23 mouse cellular contexts compared by ENCODE assay signal in genomic region chr11:74982241-74982640, GRCm38 (mm10). TPM values are rescaled to one million over a fixed set of nuclear protein-coding genes. Genes with fewer than 3 reads are reported as not detected.
DNase-seq lines count a peak whose midpoint lies in the region; ATAC-seq and TF ChIP-seq lines count a peak whose summit lies in the region.
"Had no signal": no experiment of that assay in that cellular context is flagged by ENCODE, and none has a peak within 500 bp of the region (broad histone marks: within the 10 kb centered on the region; RNA-seq: fewer than 3 reads in every experiment).

No protein-coding gene starts in this region.

- H3K36me3 ChIP-seq in heart, embryonic 16.5 days (ENCODE audit: control insufficient read depth, insufficient read depth): peaks cover 5% of the 10 kb centered on the region
- peaks cover 19% of the 10 kb centered on the region for H3K36me3 ChIP-seq in heart, embryonic 12.5 days
- H3K36me3 ChIP-seq in lung, embryonic 14.5 days (ENCODE audit: insufficient read depth): peaks cover 9% of the 10 kb centered on the region; the same call in 1 of the 2 replicates
- H3K36me3 ChIP-seq in stomach, embryonic 16.5 days (ENCODE audit: control insufficient read depth, insufficient read depth, low read length): peaks cover 6% of the 10 kb centered on the region; the same call in 1 of the 2 replicates

- H3K27me3 ChIP-seq in heart, embryonic 16.5 days (ENCODE audit: control insufficient read depth, insufficient read depth, low read length): no peaks in the 10 kb centered on the region
- no peaks in the 10 kb centered on the region for H3K27me3 ChIP-seq in heart, embryonic 12.5 days (replicated peaks)
- H3K27me3 ChIP-seq in lung, embryonic 14.5 days (ENCODE audit: insufficient read depth, low read length): no peaks in the 10 kb centered on the region
- H3K27me3 ChIP-seq in stomach, embryonic 16.5 days (ENCODE audit: control insufficient read depth, insufficient read depth, low read length): no peaks in the 10 kb centered on the region
- H3K27me3 ChIP-seq: forebrain, embryonic 13.5 days; limb, embryonic 15.5 days; liver, embryonic 15.5 days; midbrain, embryonic 15.5 days had no signal

- H3K4me3 ChIP-seq in heart, embryonic 16.5 days (ENCODE audit: low read length): no peak overlapping the region
- H3K4me3 ChIP-seq in heart, embryonic 12.5 days: no peak overlapping the region
- no peak overlapping the region for H3K4me3 ChIP-seq in lung, embryonic 14.5 days (ENCODE audit: low read depth, low read length)
- H3K4me3 ChIP-seq in brown adipose tissue, adult 24 weeks (ENCODE audit: insufficient read depth, low read depth, low read length): no peak overlapping the region
- H3K4me3 ChIP-seq in stomach, embryonic 16.5 days (replicated peaks; ENCODE audit: low read length): no peak overlapping the region
- H3K4me3 ChIP-seq: forebrain, embryonic 13.5 days; limb, embryonic 10.5 days; limb, embryonic 15.5 days; liver, embryonic 15.5 days; midbrain, embryonic 10.5 days; midbrain, embryonic 15.5 days had no signal

- no peak overlapping the region for H3K9ac ChIP-seq in heart, embryonic 16.5 days (ENCODE audit: low read length)
- no peak overlapping the region for H3K9ac ChIP-seq in heart, embryonic 12.5 days
- H3K9ac ChIP-seq in lung, embryonic 14.5 days: no peak overlapping the region
- no peak overlapping the region for H3K9ac ChIP-seq in stomach, embryonic 16.5 days (ENCODE audit: low read length)
- H3K9ac ChIP-seq: forebrain, embryonic 13.5 days; limb, embryonic 15.5 days; liver, embryonic 15.5 days; midbrain, embryonic 15.5 days had no signal

- TF ChIP-seq CTCF in lung, embryonic 14.5 days (IDR thresholded peaks at IDR 0.05; ENCODE audit: low read depth): no peak

- peak overlapping the region; percentile 37; the same call in 1 of the 2 replicates for H3K27ac ChIP-seq in heart, embryonic 16.5 days (ENCODE audit: low read length)
- no peak overlapping the region for H3K27ac ChIP-seq in heart, embryonic 12.5 days (ENCODE audit: poor library complexity, severe bottlenecking)
- 0 out of 2 replicates have a peak overlapping the region, but pooled peaks have one; percentile 25 for H3K27ac ChIP-seq in lung, embryonic 14.5 days (ENCODE audit: low read depth)
- H3K27ac ChIP-seq in brown adipose tissue, adult 24 weeks (replicated peaks; ENCODE audit: low read depth, low read length): peak overlapping the region; percentile 20
- peak overlapping the region; percentile 64 for H3K27ac ChIP-seq in stomach, embryonic 16.5 days (ENCODE audit: low read length)
- H3K27ac ChIP-seq: forebrain, embryonic 13.5 days; limb, embryonic 10.5 days; limb, embryonic 15.5 days; liver, embryonic 15.5 days; midbrain, embryonic 10.5 days; midbrain, embryonic 15.5 days had no signal

- no peak overlapping the region for H3K4me2 ChIP-seq in heart, embryonic 16.5 days (ENCODE audit: low read depth, low read length)
- H3K4me2 ChIP-seq in heart, embryonic 12.5 days: no peak overlapping the region
- H3K4me2 ChIP-seq in lung, embryonic 14.5 days: no peak overlapping the region
- H3K4me2 ChIP-seq in stomach, embryonic 16.5 days (ENCODE audit: low read depth, low read length): no peak overlapping the region
- H3K4me2 ChIP-seq: forebrain, embryonic 13.5 days; limb, embryonic 15.5 days; liver, embryonic 15.5 days; midbrain, embryonic 15.5 days had no signal

- no peak for DNase-seq in lung, embryonic 14.5 days
- no peak for DNase-seq in lung, adult 18-20 months
- DNase-seq: adrenal gland, adult 8-10 months; B cell, adult 2 months; cerebellum, adult 8-10 months; cerebellum, postnatal 25 days; heart, adult 18-20 months; heart, postnatal 10 days; kidney, adult 11 months; kidney, postnatal 14 days; layer of hippocampus, adult 9-11 months; right cerebral cortex, adult 18-20 months; spleen, adult 18-20 months had no signal

- H3K9me3 ChIP-seq in heart, embryonic 16.5 days (replicated peaks; ENCODE audit: control insufficient read depth, low read length): no peaks in the 10 kb centered on the region
- no peaks in the 10 kb centered on the region for H3K9me3 ChIP-seq in heart, embryonic 12.5 days (replicated peaks)
- no peaks in the 10 kb centered on the region for H3K9me3 ChIP-seq in lung, embryonic 14.5 days (ENCODE audit: low read depth, low read length)
- H3K9me3 ChIP-seq in stomach, embryonic 16.5 days (replicated peaks; ENCODE audit: control insufficient read depth, low read length): no peaks in the 10 kb centered on the region
- H3K9me3 ChIP-seq: forebrain, embryonic 13.5 days; limb, embryonic 10.5 days; limb, embryonic 15.5 days; liver, embryonic 15.5 days; midbrain, embryonic 10.5 days; midbrain, embryonic 15.5 days had no signal

- H3K4me1 ChIP-seq in heart, embryonic 16.5 days (ENCODE audit: control insufficient read depth, insufficient read depth, low read length): peaks cover 2% of the 10 kb centered on the region; the same call in 1 of the 2 replicates
- no peaks in the 10 kb centered on the region for H3K4me1 ChIP-seq in heart, embryonic 12.5 days (replicated peaks)
- H3K4me1 ChIP-seq in lung, embryonic 14.5 days (ENCODE audit: insufficient read depth): no peaks in the 10 kb centered on the region
- no peaks in the 10 kb centered on the region for H3K4me1 ChIP-seq in brown adipose tissue, adult 24 weeks (ENCODE audit: control insufficient read depth, insufficient read depth, insufficient read length, low read length)
- H3K4me1 ChIP-seq in stomach, embryonic 16.5 days (ENCODE audit: control insufficient read depth, insufficient read depth, low read length): 0 out of 2 replicates have a peak, but pooled peaks cover 3% of the 10 kb centered on the region
- H3K4me1 ChIP-seq: forebrain, embryonic 13.5 days; limb, embryonic 10.5 days; midbrain, embryonic 10.5 days; midbrain, embryonic 15.5 days had no signal

- ATAC-seq in heart, embryonic 16.5 days (replicated peaks; ENCODE audit: extremely low read depth, insufficient read depth, low FRiP score): no peak
- no peak for ATAC-seq in heart, embryonic 12.5 days (ENCODE audit: insufficient number of reproducible peaks, low FRiP score)
- ATAC-seq in lung, embryonic 14.5 days (ENCODE audit: insufficient read depth): no peak
- no peak for ATAC-seq in stomach, embryonic 16.5 days (ENCODE audit: insufficient read depth, low FRiP score)
- ATAC-seq: forebrain, embryonic 13.5 days; midbrain, embryonic 15.5 days had no signal

RNA-seq across cellular contexts. Expression of gene Srr, which starts 56.5 kb away (rescaled TPM):
- 20.3 and 22.2 TPM in 2 replicates for polyA plus RNA-seq in heart, embryonic 16.5 days (2015; fragmentation: Nextera tagmentation; extraction: Ambion mirVana)
- 21.1 and 21.5 TPM in 2 replicates for polyA plus RNA-seq in heart, embryonic 12.5 days (2016; fragmentation: Nextera tagmentation; extraction: Ambion mirVana)
- 22.6 and 23.6 TPM in 2 replicates for polyA plus RNA-seq in lung, embryonic 14.5 days (2014; fragmentation: Nextera tagmentation; extraction: Ambion mirVana)
- 31.1 and 47.4 TPM in 2 replicates for polyA plus RNA-seq in brown adipose tissue, adult 24 weeks (2012; ENCODE audit: insufficient read depth, insufficient read length, missing spikeins)
- polyA plus RNA-seq in stomach, embryonic 16.5 days (2015; fragmentation: Nextera tagmentation; extraction: Ambion mirVana): 18.6 and 19.1 TPM in 2 replicates

RNA-seq across cellular contexts. Expression of gene Smg6, which starts 56.6 kb away (rescaled TPM):
- polyA plus RNA-seq in heart, embryonic 16.5 days (2015; fragmentation: Nextera tagmentation; extraction: Ambion mirVana): 11.2 and 11.4 TPM in 2 replicates
- 13.4 and 14.7 TPM in 2 replicates for polyA plus RNA-seq in heart, embryonic 12.5 days (2016; fragmentation: Nextera tagmentation; extraction: Ambion mirVana)
- polyA plus RNA-seq in lung, embryonic 14.5 days (2014; fragmentation: Nextera tagmentation; extraction: Ambion mirVana): 16.4 TPM in 2 replicates
- 4.8 and 6.6 TPM in 2 replicates for polyA plus RNA-seq in brown adipose tissue, adult 24 weeks (2012; ENCODE audit: insufficient read depth, insufficient read length, missing spikeins)
- polyA plus RNA-seq in stomach, embryonic 16.5 days (2015; fragmentation: Nextera tagmentation; extraction: Ambion mirVana): 15.8 and 15.9 TPM in 2 replicates
